Mouse (Mus musculus): ENCODE measurements around the gene Rbmxl1. TPM values are rescaled to one million over a fixed set of nuclear protein-coding genes. Genes with fewer than 3 reads are reported as not detected.

Rbmxl1 gene
- total and polyA plus RNA-seq, 3 experiments: 10.6 to 18.8 (median 16.9) TPM

DNA sequence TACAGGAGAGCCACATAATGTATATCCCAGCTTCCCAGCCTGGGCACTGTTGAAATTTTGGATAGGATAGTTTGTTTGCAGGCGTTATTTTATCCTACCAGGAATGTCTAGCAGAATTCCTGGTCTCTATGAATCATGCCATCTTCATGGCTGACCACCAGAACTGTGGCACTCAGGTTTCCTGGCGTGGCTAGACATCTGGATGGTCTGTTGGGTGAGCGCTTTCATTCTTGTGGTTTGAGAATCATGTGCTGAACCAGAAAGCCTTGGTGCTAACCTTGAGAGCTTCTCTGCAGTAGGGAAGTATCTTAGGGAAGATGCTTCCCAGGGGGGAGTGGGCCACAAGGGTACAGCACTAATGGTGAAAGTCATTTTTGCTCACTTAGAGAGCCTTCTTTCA lies 6.4 kb upstream of the Rbmxl1 start:
- DNase-seq: no peak
- H3K79me2 ChIP-seq (replicated peaks; ENCODE audit: control insufficient read depth, insufficient read depth, low read length): no peaks in the 10 kb centered on the region
- no peak overlapping the region for H3K27ac ChIP-seq
- H3K4me1 ChIP-seq (ENCODE audit: control insufficient read depth, insufficient read depth, low read length): peaks cover 4% of the 10 kb centered on the region
- no peak overlapping the region for H3K4me3 ChIP-seq
- intact Hi-C loops (cut with DNase I): no loop called here
- WGBS: 89% methylated on average over 3 of the region's 3 CpGs
- no peaks in the 10 kb centered on the region for H3K27me3 ChIP-seq (ENCODE audit: control insufficient read depth, insufficient read depth, low read length)
- no peak for TF ChIP-seq EP300 (IDR thresholded peaks at IDR 0.05; ENCODE audit: insufficient read depth, low read depth, low read length)
- no peak for TF ChIP-seq POLR2A (IDR thresholded peaks at IDR 0.05; ENCODE audit: insufficient read depth, low read depth, low read length)
- no peak for TF ChIP-seq CTCF (IDR thresholded peaks at IDR 0.05)
- no peaks in the 10 kb centered on the region; the same call in 1 of the 2 replicates for H3K36me3 ChIP-seq (ENCODE audit: control insufficient read depth, insufficient read depth, low read length)
- H3K9ac ChIP-seq (ENCODE audit: low read depth, low read length): no peak overlapping the region

DNA sequence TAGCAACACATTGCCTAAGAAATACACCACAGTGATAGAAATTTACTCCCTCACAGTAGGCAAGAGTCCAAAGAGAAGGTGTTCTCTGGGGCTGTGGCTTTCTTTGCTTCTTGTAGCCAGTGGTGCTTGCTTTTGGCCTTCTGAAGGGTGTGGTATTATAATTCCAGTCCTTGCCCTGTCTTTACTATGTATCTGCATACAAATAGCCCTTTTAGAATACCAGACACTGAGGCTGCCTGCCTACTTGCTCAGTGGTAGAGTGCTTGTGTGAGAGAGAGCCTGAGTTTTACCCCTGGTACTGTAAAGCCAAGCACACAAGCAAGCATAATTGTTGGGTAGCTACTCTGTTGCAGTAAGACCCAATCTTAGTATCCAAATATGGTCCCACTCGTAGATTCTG lies 6.0 kb upstream of the Rbmxl1 start:
- intact Hi-C loops (cut with DNase I): loop anchor here (5.0 kb wide), 4 partner anchors 73 to 303 kb away; no protein-coding TSS in a partner anchor

DNA sequence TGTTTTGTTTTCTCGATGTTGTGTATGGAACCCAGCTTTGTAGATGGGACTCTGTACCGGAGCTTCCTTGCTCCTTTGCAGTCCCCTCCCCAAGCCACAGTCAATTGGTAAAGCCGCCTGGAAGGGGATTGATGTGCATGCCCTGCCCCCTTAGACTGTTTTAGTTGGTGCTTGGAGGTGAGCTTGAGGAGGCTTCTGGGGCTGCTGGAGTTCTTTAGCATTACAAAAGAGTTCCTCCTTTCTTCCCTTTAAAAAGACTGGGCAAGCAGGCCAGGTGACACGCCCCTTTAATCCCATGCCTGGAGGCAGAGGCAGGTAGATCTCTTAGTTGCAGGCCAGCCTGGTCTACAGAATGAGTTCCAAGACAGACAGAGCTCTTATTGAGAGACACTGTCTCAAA lies 4.4 kb upstream of the Rbmxl1 start:
- no peak overlapping the region for H3K27ac ChIP-seq

More for the DNA sequence above, 6.0 kb upstream of the Rbmxl1 start:
- H3K27me3 ChIP-seq (ENCODE audit: control insufficient read depth, insufficient read depth, low read length): no peaks in the 10 kb centered on the region
- H3K4me1 ChIP-seq (ENCODE audit: control insufficient read depth, insufficient read depth, low read length): peaks cover 5% of the 10 kb centered on the region
- H3K36me3 ChIP-seq (ENCODE audit: control insufficient read depth, insufficient read depth, low read length): no peaks in the 10 kb centered on the region; the same call in 1 of the 2 replicates
- H3K27ac ChIP-seq: no peak overlapping the region
- H3K4me3 ChIP-seq: no peak overlapping the region
- 95% methylated on average over 1 of the region's 1 CpGs for WGBS
- TF ChIP-seq EP300 (IDR thresholded peaks at IDR 0.05; ENCODE audit: insufficient read depth, low read depth, low read length) (no peak), CTCF (IDR thresholded peaks at IDR 0.05) (no peak), POLR2A (IDR thresholded peaks at IDR 0.05; ENCODE audit: insufficient read depth, low read depth, low read length) (no peak)
- H3K79me2 ChIP-seq (replicated peaks; ENCODE audit: control insufficient read depth, insufficient read depth, low read length): no peaks in the 10 kb centered on the region
- DNase-seq: no peak
- no peak overlapping the region for H3K9ac ChIP-seq (ENCODE audit: low read depth, low read length)

DNA sequence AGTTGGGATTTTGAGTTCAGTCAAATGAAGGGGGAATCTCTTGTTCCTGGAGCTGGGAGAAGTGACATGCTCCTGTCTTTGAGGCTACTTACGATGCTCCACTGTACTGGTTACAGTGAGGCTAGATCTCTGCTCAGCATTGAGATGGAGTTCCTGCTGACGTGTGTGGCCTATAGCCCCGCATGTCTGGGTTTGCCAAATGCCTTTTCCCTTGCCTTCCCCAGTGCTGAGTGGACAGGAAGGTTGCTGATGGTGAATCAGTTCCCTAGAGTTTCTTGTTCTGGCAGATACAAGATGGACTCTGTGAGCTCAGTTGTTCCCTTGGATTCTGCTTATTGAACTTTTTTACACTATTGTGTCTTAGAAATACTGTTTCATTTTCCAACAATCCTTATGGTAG lies 2.2 kb upstream of the Rbmxl1 start:
- Histone ChIP-seq H3K27ac (no peak overlapping the region), H3K27me3 (ENCODE audit: control insufficient read depth, insufficient read depth, low read length) (no peaks in the 10 kb centered on the region), H3K4me3 (no peak overlapping the region), H3K4me1 (ENCODE audit: control insufficient read depth, insufficient read depth, low read length) (peaks cover 8% of the 10 kb centered on the region), H3K9ac (ENCODE audit: low read depth, low read length) (no peak overlapping the region), H3K79me2 (replicated peaks; ENCODE audit: control insufficient read depth, insufficient read depth, low read length) (no peaks in the 10 kb centered on the region), H3K36me3 (ENCODE audit: control insufficient read depth, insufficient read depth, low read length) (peaks cover 6% of the 10 kb centered on the region; the same call in 1 of the 2 replicates)
- DNase-seq: no peak
- intact Hi-C loops (cut with DNase I): loop anchor here (5.0 kb wide), 4 partner anchors 76 to 306 kb away; no protein-coding TSS in a partner anchor
- WGBS: 33% methylated on average over 3 of the region's 3 CpGs
- TF ChIP-seq POLR2A (IDR thresholded peaks at IDR 0.05; ENCODE audit: insufficient read depth, low read depth, low read length) (no peak), CTCF (IDR thresholded peaks at IDR 0.05) (no peak)

More for the DNA sequence above, 4.4 kb upstream of the Rbmxl1 start:
- no peak for DNase-seq
- no peak overlapping the region for H3K9ac ChIP-seq (ENCODE audit: low read depth, low read length)
- no peak overlapping the region for H3K4me3 ChIP-seq
- 93% methylated on average over 4 of the region's 4 CpGs for WGBS
- H3K27me3 ChIP-seq (ENCODE audit: control insufficient read depth, insufficient read depth, low read length): no peaks in the 10 kb centered on the region
- no peaks in the 10 kb centered on the region for H3K79me2 ChIP-seq (replicated peaks; ENCODE audit: control insufficient read depth, insufficient read depth, low read length)
- TF ChIP-seq EP300 (IDR thresholded peaks at IDR 0.05; ENCODE audit: insufficient read depth, low read depth, low read length) (no peak), CTCF (IDR thresholded peaks at IDR 0.05) (no peak), POLR2A (IDR thresholded peaks at IDR 0.05; ENCODE audit: insufficient read depth, low read depth, low read length) (no peak)
- H3K4me1 ChIP-seq (ENCODE audit: control insufficient read depth, insufficient read depth, low read length): peaks cover 5% of the 10 kb centered on the region
- H3K36me3 ChIP-seq (ENCODE audit: control insufficient read depth, insufficient read depth, low read length): no peaks in the 10 kb centered on the region
- intact Hi-C loops (cut with DNase I): loop anchor here (5.0 kb wide), 4 partner anchors 74 to 304 kb away; no protein-coding TSS in a partner anchor

DNA sequence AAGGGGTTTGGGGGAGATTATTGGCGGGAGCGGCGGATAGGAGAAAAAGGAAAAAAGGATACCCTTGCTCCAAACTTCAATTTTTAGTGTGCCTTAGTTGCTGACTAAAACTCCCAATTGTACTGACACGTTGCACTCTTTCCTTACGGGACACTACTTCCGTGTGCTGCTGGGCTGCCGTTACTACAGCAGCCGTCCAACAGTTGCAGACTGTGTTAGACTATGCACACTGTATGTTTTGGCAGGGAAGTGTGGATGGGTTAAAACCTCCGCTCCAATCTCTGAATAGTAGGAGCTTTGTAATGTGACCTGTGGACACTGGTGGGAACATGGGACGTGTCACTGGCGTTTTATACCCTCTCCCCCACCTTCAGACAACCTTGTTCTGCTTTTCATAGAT lies 1.4 kb upstream of the Rbmxl1 start:
- 1% methylated on average over 11 of the region's 11 CpGs for WGBS
- intact Hi-C loops (cut with DNase I): loop anchor here (5.0 kb wide), 4 partner anchors 77 to 307 kb away; no protein-coding TSS in a partner anchor
- Histone ChIP-seq H3K4me3 (peak overlapping the region; percentile 88), H3K36me3 (ENCODE audit: control insufficient read depth, insufficient read depth, low read length) (peaks cover 6% of the 10 kb centered on the region; the same call in 1 of the 2 replicates), H3K27me3 (ENCODE audit: control insufficient read depth, insufficient read depth, low read length) (no peaks in the 10 kb centered on the region), H3K27ac (peak overlapping the region; percentile 92; the same call in 1 of the 2 replicates), H3K4me1 (ENCODE audit: control insufficient read depth, insufficient read depth, low read length) (peaks cover 8% of the 10 kb centered on the region), H3K79me2 (replicated peaks; ENCODE audit: control insufficient read depth, insufficient read depth, low read length) (no peaks in the 10 kb centered on the region), H3K9ac (ENCODE audit: low read depth, low read length) (peak overlapping the region; percentile 92)
- TF ChIP-seq POLR2A (IDR thresholded peaks at IDR 0.05; ENCODE audit: insufficient read depth, low read depth, low read length) (no peak), EP300 (IDR thresholded peaks at IDR 0.05; ENCODE audit: insufficient read depth, low read depth, low read length) (no peak), CTCF (IDR thresholded peaks at IDR 0.05) (no peak)
- DNase-seq: peak; percentile 7 to 20

DNA sequence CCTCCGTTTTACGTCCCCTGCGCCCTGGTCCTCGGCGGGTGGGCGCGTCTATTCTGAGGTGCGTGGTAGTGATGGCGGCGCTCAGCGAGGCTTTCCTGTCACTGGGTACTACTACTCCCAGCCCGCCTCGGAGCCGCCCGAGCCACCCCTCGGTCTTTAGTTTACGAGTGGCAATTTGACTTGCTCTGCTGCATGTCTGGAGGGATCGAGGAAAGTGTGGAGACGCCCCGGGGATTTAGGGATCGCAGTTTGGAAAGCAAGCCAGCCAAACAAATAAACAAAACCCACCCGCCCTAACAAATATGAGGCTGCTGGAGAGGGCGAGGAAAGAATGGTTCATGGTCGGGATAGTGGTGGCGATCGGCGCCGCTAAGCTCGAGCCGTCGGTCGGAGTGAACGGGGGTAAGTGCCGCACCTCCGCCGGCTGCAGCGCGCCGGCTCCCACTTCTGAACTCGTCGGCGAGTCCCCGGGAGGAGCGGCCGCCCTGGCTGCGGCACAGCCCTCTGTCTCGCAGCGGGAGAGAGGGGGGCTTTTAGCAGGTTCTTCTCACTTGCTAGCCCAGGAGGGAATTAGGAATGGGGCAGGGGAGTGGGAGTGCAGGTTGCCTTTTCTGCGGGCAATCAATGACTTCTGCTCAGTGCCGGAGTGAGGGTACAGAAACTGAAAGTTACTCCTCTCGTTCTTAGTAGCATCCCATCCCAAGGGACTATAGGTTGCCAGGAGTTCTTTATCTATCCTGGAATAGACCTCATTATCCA lies 754 bp upstream of the Rbmxl1 start, which contains the start of gene Slc10a7:
Gene Slc10a7 (plus strand): TSS at position 74 of the 759 bp plus-strand sequence.
- peaks cover 8% of the 10 kb centered on the region for H3K4me1 ChIP-seq (ENCODE audit: control insufficient read depth, insufficient read depth, low read length)
- TF ChIP-seq EP300 (IDR thresholded peaks at IDR 0.05; ENCODE audit: insufficient read depth, low read depth, low read length) (0 out of 2 replicates have a peak, but pooled peaks have one; percentile 4), CTCF (IDR thresholded peaks at IDR 0.05) (no peak), POLR2A (IDR thresholded peaks at IDR 0.05; ENCODE audit: insufficient read depth, low read depth, low read length) (peak; percentile 45; the same call in 1 of the 2 replicates)
- H3K36me3 ChIP-seq (ENCODE audit: control insufficient read depth, insufficient read depth, low read length): peaks cover 6% of the 10 kb centered on the region; the same call in 1 of the 2 replicates
- peak within 1 kb of the TSS; percentile 88 for H3K4me3 ChIP-seq
- peak within 1 kb of the TSS; percentile 92 for H3K9ac ChIP-seq (ENCODE audit: low read depth, low read length)
- intact Hi-C loops (cut with DNase I): loop anchor here (5.0 kb wide), 5 partner anchors 78 to 308 kb away; no protein-coding TSS in a partner anchor
- no peaks in the 10 kb centered on the region for H3K79me2 ChIP-seq (replicated peaks; ENCODE audit: control insufficient read depth, insufficient read depth, low read length)
- peak; percentile 86 to 89 for DNase-seq
- H3K27ac ChIP-seq: peak within 1 kb of the TSS; percentile 92
- H3K27me3 ChIP-seq (ENCODE audit: control insufficient read depth, insufficient read depth, low read length): no peaks in the 10 kb centered on the region
- under 1% methylated on average over 51 of the region's 51 CpGs for WGBS
